24 mouse cellular contexts compared by ENCODE assay signal in genomic region chr14:118699963-118700362, GRCm38 (mm10). TPM values are rescaled to one million over a fixed set of nuclear protein-coding genes. Genes with fewer than 3 reads are reported as not detected.
DNase-seq lines count a peak whose midpoint lies in the region; ATAC-seq and TF ChIP-seq lines count a peak whose summit lies in the region.
"Had no signal": no experiment of that assay in that cellular context is flagged by ENCODE, and none has a peak within 500 bp of the region (broad histone marks: within the 10 kb centered on the region; RNA-seq: fewer than 3 reads in every experiment).

No protein-coding gene starts in this region.

- DNase-seq in liver, result no peak
- DNase-seq in induced T-regulatory cell, adult 2 months (ENCODE audit: low read depth), result peak; percentile 83
- peak; percentile 46 for DNase-seq in splenic B cell, adult 2 months (ENCODE audit: low read depth, low spot score)
- no peak for DNase-seq in layer of hippocampus, adult 11-12 months (ENCODE audit: low spot score)
- DNase-seq in thymus, postnatal 25 days, result no peak
- no peak for DNase-seq in forebrain, embryonic 10.5 days (ENCODE audit: extremely low spot score, low spot score)
- DNase-seq: adrenal gland, postnatal 25 days; cerebellum, adult 9-10 months; forebrain, postnatal 0 days; gastrocnemius, postnatal 36 days; layer of hippocampus, adult 9-11 months; lung, postnatal 36 days; retina, postnatal 1 day; right cerebral cortex, postnatal 25 days; spleen, adult 18-20 months had no signal

- no peak overlapping the region for H3K27ac ChIP-seq in liver, embryonic 16.5 days (ENCODE audit: low read length)
- no peak overlapping the region for H3K27ac ChIP-seq in forebrain, embryonic 10.5 days
- H3K27ac ChIP-seq: embryonic facial prominence, embryonic 10.5 days; hindbrain, embryonic 15.5 days; left cerebral cortex, adult 2 months; liver, embryonic 14.5 days; lung, embryonic 15.5 days; neural tube, embryonic 15.5 days had no signal

- H3K9me3 ChIP-seq in liver, embryonic 16.5 days (replicated peaks; ENCODE audit: control insufficient read depth, low read length), result no peaks in the 10 kb centered on the region
- no peaks in the 10 kb centered on the region for H3K9me3 ChIP-seq in E14TG2a.4 (ENCODE audit: low read length)
- no peaks in the 10 kb centered on the region for H3K9me3 ChIP-seq in forebrain, embryonic 10.5 days
- H3K9me3 ChIP-seq: embryonic facial prominence, embryonic 10.5 days; hindbrain, embryonic 15.5 days; lung, embryonic 15.5 days; neural tube, embryonic 15.5 days had no signal

- 60% methylated on average over 5 of the region's 5 CpGs for WGBS in liver, embryonic 16.5 days (ENCODE audit: insufficient replicate concordance)
- WGBS in forebrain, embryonic 10.5 days, result 79% methylated on average over 5 of the region's 5 CpGs

- H3K4me2 ChIP-seq in liver, embryonic 16.5 days (ENCODE audit: low read depth, low read length), result no peak overlapping the region
- H3K4me2 ChIP-seq: hindbrain, embryonic 15.5 days; lung, embryonic 15.5 days; neural tube, embryonic 15.5 days had no signal

- H3K4me3 ChIP-seq in liver, embryonic 16.5 days (ENCODE audit: low read depth, low read length), result no peak overlapping the region
- peak overlapping the region; percentile 62 for H3K4me3 ChIP-seq in E14TG2a.4 (replicated peaks; ENCODE audit: low read length)
- H3K4me3 ChIP-seq in forebrain, embryonic 10.5 days, result no peak overlapping the region
- H3K4me3 ChIP-seq: embryonic facial prominence, embryonic 10.5 days; hindbrain, embryonic 15.5 days; left cerebral cortex, adult 2 months; lung, embryonic 15.5 days; neural tube, embryonic 15.5 days had no signal

- no peak for TF ChIP-seq CTCF in E14TG2a.4 (conservative IDR thresholded peaks at IDR 0.05; ENCODE audit: low read length)

- ATAC-seq in liver, embryonic 16.5 days (ENCODE audit: low read depth), result 0 out of 2 replicates have a peak, but pooled peaks have one; percentile 16
- ATAC-seq: forebrain, postnatal 0 days; intestine, embryonic 16.5 days had no signal

- peaks cover 4% of the 10 kb centered on the region; the same call in 1 of the 2 replicates for H3K4me1 ChIP-seq in liver, embryonic 16.5 days (ENCODE audit: control insufficient read depth, low read depth, low read length)
- peaks cover 96% of the 10 kb centered on the region for H3K4me1 ChIP-seq in E14TG2a.4 (replicated peaks; ENCODE audit: low read depth, low read length)
- peaks cover under 1% of the 10 kb centered on the region; the same call in 1 of the 2 replicates for H3K4me1 ChIP-seq in forebrain, embryonic 10.5 days
- H3K4me1 ChIP-seq: lung, embryonic 15.5 days had no signal

- H3K27me3 ChIP-seq in liver, embryonic 16.5 days (ENCODE audit: control insufficient read depth, insufficient read depth, low read depth, low read length), result no peaks in the 10 kb centered on the region
- no peaks in the 10 kb centered on the region for H3K27me3 ChIP-seq in E14TG2a.4 (ENCODE audit: insufficient read depth, low read length)
- H3K27me3 ChIP-seq in splenic B cell, adult 2 months (ENCODE audit: control insufficient read depth, insufficient read depth, low read length, poor library complexity, severe bottlenecking), result no peaks in the 10 kb centered on the region
- H3K27me3 ChIP-seq in forebrain, embryonic 10.5 days (ENCODE audit: poor library complexity, severe bottlenecking), result peaks cover 21% of the 10 kb centered on the region

- H3K36me3 ChIP-seq in liver, embryonic 16.5 days (ENCODE audit: control insufficient read depth, insufficient read depth), result no peaks in the 10 kb centered on the region
- H3K36me3 ChIP-seq in E14TG2a.4 (ENCODE audit: insufficient read depth, low read length), result peaks cover 78% of the 10 kb centered on the region
- H3K36me3 ChIP-seq in splenic B cell, adult 2 months (ENCODE audit: control insufficient read depth, insufficient read depth, low read length, poor library complexity, severe bottlenecking), result no peaks in the 10 kb centered on the region
- no peaks in the 10 kb centered on the region; the same call in 1 of the 2 replicates for H3K36me3 ChIP-seq in forebrain, embryonic 10.5 days (replicated peaks)
- H3K36me3 ChIP-seq: embryonic facial prominence, embryonic 10.5 days; hindbrain, embryonic 15.5 days; lung, embryonic 15.5 days; neural tube, embryonic 15.5 days had no signal

- H3K9ac ChIP-seq in liver, embryonic 16.5 days (ENCODE audit: low read depth, low read length), result no peak overlapping the region
- H3K9ac ChIP-seq: forebrain, postnatal 0 days; hindbrain, embryonic 15.5 days; liver, embryonic 14.5 days; lung, embryonic 15.5 days; neural tube, embryonic 15.5 days had no signal

RNA-seq across cellular contexts. Expression of gene Abcc4, which starts 6.1 kb away (rescaled TPM):
- 1.7 and 2.3 TPM in 2 replicates for polyA plus RNA-seq in liver, embryonic 16.5 days (2015; fragmentation: Nextera tagmentation; extraction: Ambion mirVana)
- 3.0 and 3.6 TPM in 2 replicates for polyA plus RNA-seq in forebrain, embryonic 10.5 days (2016; fragmentation: Nextera tagmentation; extraction: Ambion mirVana)

Comparison
In these comparisons a context has a peak if more than half of its experiments do, and no peak if none do; other contexts are left out.
1. DNase-seq: peak in induced T-regulatory cell, adult 2 months (single experiment) and splenic B cell, adult 2 months (single experiment); none in liver (single experiment), layer of hippocampus, adult 11-12 months (single experiment), thymus, postnatal 25 days (single experiment) and forebrain, embryonic 10.5 days (single experiment).